Mouse (Mus musculus) lung, postnatal 0 days (tissue): Measurements from ENCODE around the gene Gm10134.

ENCODE experiments used
- CTCF ChIP-seq: IDR thresholded peaks from 2 replicates; pipeline ENCODE4 v1.5.1; 2016; ENCODE audit warnings: antibody characterized with exemption, mild to moderate bottlenecking
- EP300 ChIP-seq: IDR thresholded peaks from 2 replicates; pipeline ENCODE4 v1.6.1; 2016; ENCODE audit warnings: antibody characterized with exemption, mild to moderate bottlenecking, control low read depth

- TF ChIP-seq EP300 (no peak), CTCF (no peak)
Observed at GRCm38 (mm10) chr2:28483861-28484260, 22.0 kb upstream of the Gm10134 start.
